Mouse (Mus musculus) ES-E14 (cell line): ENCODE data around the gene Pitpnc1.

ENCODE experiments used
- CHD2 ChIP-seq: IDR thresholded peaks from 2 replicates; pipeline ENCODE4 v1.6.1; 2014; ENCODE audit warnings: mild to moderate bottlenecking, low read depth, low read length, inconsistent platforms
- MAFK ChIP-seq: IDR thresholded peaks from 2 replicates; pipeline ENCODE4 v1.6.1; 2014; ENCODE audit warnings: mild to moderate bottlenecking, low read depth, low read length, inconsistent platforms; ENCODE audit not compliant: insufficient read depth

- TF ChIP-seq MAFK, result no peak
- TF ChIP-seq CHD2, result no peak
Measured at GRCm38 (mm10) chr11:107376272-107376671, 94.2 kb downstream of the Pitpnc1 start.
